8 mouse cellular contexts compared by ENCODE assay signal in genomic region chr16:38321452-38321935, GRCm38 (mm10). TPM values are rescaled to one million over a fixed set of nuclear protein-coding genes. Genes with fewer than 3 reads are reported as not detected.
DNase-seq lines count a peak whose midpoint lies in the region; ATAC-seq lines count a peak whose summit lies in the region.

No protein-coding gene starts in this region.

- H3K36me3 ChIP-seq in kidney, embryonic 14.5 days (ENCODE audit: control insufficient read depth, insufficient read depth, low read length): no peaks in the 10 kb centered on the region
- no peaks in the 10 kb centered on the region for H3K36me3 ChIP-seq in limb, embryonic 12.5 days
- no peaks in the 10 kb centered on the region for H3K36me3 ChIP-seq in midbrain, embryonic 15.5 days (replicated peaks)
- H3K36me3 ChIP-seq in stomach, embryonic 15.5 days: no peaks in the 10 kb centered on the region

- 0 out of 2 replicates have a peak, but pooled peaks have one; percentile 49 for ATAC-seq in kidney, embryonic 14.5 days (ENCODE audit: low FRiP score, low TSS enrichment)
- no peak for ATAC-seq in limb, embryonic 12.5 days (ENCODE audit: insufficient number of reproducible peaks, insufficient read depth, low FRiP score, low TSS enrichment, low read depth)
- peak; percentile 86 for ATAC-seq in midbrain, embryonic 15.5 days (replicated peaks)
- ATAC-seq in stomach, embryonic 15.5 days (ENCODE audit: insufficient read depth, low FRiP score, low read depth): no peak

- H3K27ac ChIP-seq in kidney, embryonic 14.5 days (ENCODE audit: low read depth, low read length): no peak overlapping the region
- no peak overlapping the region for H3K27ac ChIP-seq in limb, embryonic 12.5 days
- no peak overlapping the region for H3K27ac ChIP-seq in midbrain, embryonic 15.5 days
- H3K27ac ChIP-seq in stomach, embryonic 15.5 days: no peak overlapping the region

- no peak overlapping the region for H3K9ac ChIP-seq in kidney, embryonic 14.5 days (ENCODE audit: low read depth, low read length)
- no peak overlapping the region for H3K9ac ChIP-seq in limb, embryonic 12.5 days (replicated peaks)
- H3K9ac ChIP-seq in midbrain, embryonic 15.5 days: no peak overlapping the region
- H3K9ac ChIP-seq in stomach, embryonic 15.5 days: no peak overlapping the region

- no peaks in the 10 kb centered on the region for H3K9me3 ChIP-seq in kidney, embryonic 14.5 days (ENCODE audit: control insufficient read depth, low read length)
- no peaks in the 10 kb centered on the region for H3K9me3 ChIP-seq in limb, embryonic 12.5 days
- H3K9me3 ChIP-seq in midbrain, embryonic 15.5 days: no peaks in the 10 kb centered on the region
- no peaks in the 10 kb centered on the region for H3K9me3 ChIP-seq in stomach, embryonic 15.5 days

- DNase-seq in ovary, postnatal 36 days (ENCODE audit: low spot score): peak; percentile 13
- no peak for DNase-seq in ovary, adult 18-20 months (ENCODE audit: low spot score)
- peak; percentile 78 to 83 for DNase-seq in cerebellum, postnatal 14 days
- DNase-seq in frontal cortex, postnatal 25 days (ENCODE audit: low spot score in 2 of 2): peak; percentile 34 to 48

- H3K4me3 ChIP-seq in kidney, embryonic 14.5 days (ENCODE audit: low read length): no peak overlapping the region
- no peak overlapping the region for H3K4me3 ChIP-seq in limb, embryonic 12.5 days (replicated peaks)
- peak overlapping the region; percentile 20; the same call in 1 of the 2 replicates for H3K4me3 ChIP-seq in midbrain, embryonic 15.5 days
- no peak overlapping the region for H3K4me3 ChIP-seq in stomach, embryonic 15.5 days (replicated peaks)

- 38% methylated on average over 17 of the region's 17 CpGs for WGBS in kidney, embryonic 14.5 days
- 40% methylated on average over 14 of the region's 17 CpGs for WGBS in limb, embryonic 12.5 days
- 27% methylated on average over 17 of the region's 17 CpGs for whole genome bisulfite sequencing in midbrain, embryonic 15.5 days
- WGBS in stomach, embryonic 15.5 days: 28% methylated on average over 17 of the region's 17 CpGs

- no peaks in the 10 kb centered on the region for H3K27me3 ChIP-seq in kidney, embryonic 14.5 days (ENCODE audit: control insufficient read depth, insufficient read depth, low read length)
- H3K27me3 ChIP-seq in limb, embryonic 12.5 days: no peaks in the 10 kb centered on the region
- H3K27me3 ChIP-seq in midbrain, embryonic 15.5 days (replicated peaks): no peaks in the 10 kb centered on the region
- no peaks in the 10 kb centered on the region for H3K27me3 ChIP-seq in stomach, embryonic 15.5 days (replicated peaks)

- H3K4me2 ChIP-seq in kidney, embryonic 14.5 days (replicated peaks; ENCODE audit: low read depth, low read length): 0 out of 2 replicates have a peak overlapping the region, but pooled peaks have one; percentile 1
- H3K4me2 ChIP-seq in limb, embryonic 12.5 days: peak overlapping the region; percentile 48
- peak overlapping the region; percentile 47 for H3K4me2 ChIP-seq in midbrain, embryonic 15.5 days
- H3K4me2 ChIP-seq in stomach, embryonic 15.5 days: peak overlapping the region; percentile 40

- no peaks in the 10 kb centered on the region for H3K4me1 ChIP-seq in kidney, embryonic 14.5 days (ENCODE audit: control insufficient read depth, insufficient read depth, low read length)
- no peaks in the 10 kb centered on the region for H3K4me1 ChIP-seq in limb, embryonic 12.5 days (replicated peaks)
- no peaks in the 10 kb centered on the region for H3K4me1 ChIP-seq in midbrain, embryonic 15.5 days
- no peaks in the 10 kb centered on the region for H3K4me1 ChIP-seq in stomach, embryonic 15.5 days

RNA-seq across cellular contexts. Expression of gene Maats1, which starts 20.4 kb away (rescaled TPM):
- polyA plus RNA-seq in kidney, embryonic 14.5 days (2014; fragmentation: Nextera tagmentation; extraction: Ambion mirVana): 0.11 TPM in 1 of 2 replicates, not detected in the other
- 0.06 and 0.12 TPM in 2 replicates for polyA plus RNA-seq in limb, embryonic 12.5 days (2016; fragmentation: Nextera tagmentation; extraction: Ambion mirVana)
- polyA plus RNA-seq in midbrain, embryonic 15.5 days (2015; fragmentation: Nextera tagmentation; extraction: Ambion mirVana): 1.1 and 1.5 TPM in 2 replicates
- polyA plus RNA-seq in stomach, embryonic 15.5 days (2015; fragmentation: Nextera tagmentation; extraction: Ambion mirVana): 0.09 and 0.14 TPM in 2 replicates

RNA-seq across cellular contexts. Expression of gene Cox17, which starts 25.3 kb away (rescaled TPM):
- 148 and 203 TPM in 2 replicates for polyA plus RNA-seq in kidney, embryonic 14.5 days (2014; fragmentation: Nextera tagmentation; extraction: Ambion mirVana)
- polyA plus RNA-seq in limb, embryonic 12.5 days (2016; fragmentation: Nextera tagmentation; extraction: Ambion mirVana): 114 and 117 TPM in 2 replicates
- 75.4 and 77.9 TPM in 2 replicates for polyA plus RNA-seq in midbrain, embryonic 15.5 days (2015; fragmentation: Nextera tagmentation; extraction: Ambion mirVana)
- 181 and 190 TPM in 2 replicates for polyA plus RNA-seq in stomach, embryonic 15.5 days (2015; fragmentation: Nextera tagmentation; extraction: Ambion mirVana)

RNA-seq across cellular contexts. Expression of gene Gm21987, which starts 25.3 kb away (rescaled TPM):
- polyA plus RNA-seq in kidney, embryonic 14.5 days (2014; fragmentation: Nextera tagmentation; extraction: Ambion mirVana): not detected in 2 replicates
- not detected in 2 replicates for polyA plus RNA-seq in limb, embryonic 12.5 days (2016; fragmentation: Nextera tagmentation; extraction: Ambion mirVana)
- 0.77 TPM in 1 of 2 replicates, not detected in the other for polyA plus RNA-seq in midbrain, embryonic 15.5 days (2015; fragmentation: Nextera tagmentation; extraction: Ambion mirVana)
- polyA plus RNA-seq in stomach, embryonic 15.5 days (2015; fragmentation: Nextera tagmentation; extraction: Ambion mirVana): not detected in 2 replicates

RNA-seq across cellular contexts. Expression of gene Nr1i2, which starts 26.9 kb away (rescaled TPM):
- 0.19 TPM in 1 of 2 replicates, not detected in the other for polyA plus RNA-seq in kidney, embryonic 14.5 days (2014; fragmentation: Nextera tagmentation; extraction: Ambion mirVana)
- polyA plus RNA-seq in limb, embryonic 12.5 days (2016; fragmentation: Nextera tagmentation; extraction: Ambion mirVana): not detected in 2 replicates
- polyA plus RNA-seq in midbrain, embryonic 15.5 days (2015; fragmentation: Nextera tagmentation; extraction: Ambion mirVana): 0.08 TPM in 1 of 2 replicates, not detected in the other
- polyA plus RNA-seq in stomach, embryonic 15.5 days (2015; fragmentation: Nextera tagmentation; extraction: Ambion mirVana): 6.2 and 7.4 TPM in 2 replicates

RNA-seq across cellular contexts. Expression of gene Popdc2, which starts 40.5 kb away (rescaled TPM):
- polyA plus RNA-seq in kidney, embryonic 14.5 days (2014; fragmentation: Nextera tagmentation; extraction: Ambion mirVana): 0.11 and 0.35 TPM in 2 replicates
- polyA plus RNA-seq in limb, embryonic 12.5 days (2016; fragmentation: Nextera tagmentation; extraction: Ambion mirVana): 0.70 and 1.9 TPM in 2 replicates
- 0.57 and 1.4 TPM in 2 replicates for polyA plus RNA-seq in midbrain, embryonic 15.5 days (2015; fragmentation: Nextera tagmentation; extraction: Ambion mirVana)
- 9.9 and 13.7 TPM in 2 replicates for polyA plus RNA-seq in stomach, embryonic 15.5 days (2015; fragmentation: Nextera tagmentation; extraction: Ambion mirVana)

Comparison
In these comparisons a context has a peak if more than half of its experiments do, and no peak if none do; other contexts are left out.
1. ATAC-seq: peak in kidney, embryonic 14.5 days (single experiment) and midbrain, embryonic 15.5 days (single experiment); none in limb, embryonic 12.5 days (single experiment) and stomach, embryonic 15.5 days (single experiment).
2. Peak in every context shown above with its lines, with median percentiles within 50 percentile points of each other: H3K4me2 ChIP-seq.